Mouse (Mus musculus) thymus, adult 2 months (tissue): ENCODE data around the gene Mup5. TPM values are rescaled to one million over a fixed set of nuclear protein-coding genes. Genes with fewer than 3 reads are reported as not detected.
"Not testable (repeated sequence)": the region's sequence is repeated elsewhere in the genome, so short reads cannot be mapped to it uniquely, and the experiment has no call there.

Experiments
- DNase-seq: peaks from one replicate; pipeline ENCODE4 v3.0.0; 2021
- H3K27ac ChIP-seq: fragments of 200-500 bp; 2 replicates; pipeline ENCODE4 v1.5.1; 2012; ENCODE audit warnings: low read length, control low read depth; ENCODE audit not compliant: control insufficient read depth, insufficient read depth
- H3K27me3 ChIP-seq: fragments of 200-500 bp; 2 replicates; pipeline ENCODE4 v1.6.1; 2012; ENCODE audit warnings: mild to moderate bottlenecking, low read length, moderate library complexity, mixed read lengths; ENCODE audit not compliant: control insufficient read depth, insufficient read depth
- H3K36me3 ChIP-seq: fragments of 200-500 bp; 2 replicates; pipeline ENCODE4 v1.6.1; 2012; ENCODE audit warnings: mild to moderate bottlenecking, low read length, moderate library complexity; ENCODE audit not compliant: control insufficient read depth, insufficient read depth
- H3K4me1 ChIP-seq: fragments of 200-500 bp; replicated peaks from 2 replicates; pipeline ENCODE4 v1.6.1; 2012; ENCODE audit warnings: low read length; ENCODE audit not compliant: control insufficient read depth, insufficient read depth
- H3K4me3 ChIP-seq: fragments of 200-500 bp; 2 replicates; pipeline ENCODE4 v1.5.1; 2012; ENCODE audit warnings: mild to moderate bottlenecking, low read length, control low read depth, moderate library complexity; ENCODE audit not compliant: control insufficient read depth, insufficient read depth
- CTCF ChIP-seq: fragments of 200-500 bp; IDR thresholded peaks from 2 replicates; pipeline ENCODE4 v1.5.1; 2012; ENCODE audit warnings: mild to moderate bottlenecking, control low read depth, low read length, moderate library complexity, borderline replicate concordance; ENCODE audit not compliant: control insufficient read depth, poor library complexity, insufficient read depth; ENCODE audit errors: extremely low read depth
- POLR2A ChIP-seq: fragments of 200-500 bp; IDR thresholded peaks from 2 replicates; pipeline ENCODE4 v1.6.1; 2012; ENCODE audit warnings: mild to moderate bottlenecking, low read length, control low read depth, moderate library complexity; ENCODE audit not compliant: control insufficient read depth, poor library complexity, insufficient read depth; ENCODE audit errors: extremely low read depth
- WGBS: fragments of 180-500 bp; shearing (Covaris S2); methylation state at CpG from one replicate; pipeline ENCODE4 v1.1.7; 2018; 5-methylcytosine and 5-hydroxymethylcytosine counted together
- polyA plus RNA-seq: library from polyadenylated mRNA; depleted of rRNA; stranded (reverse); fragments of >200 nt; gene quantifications from 2 replicates; pipeline ENCODE4 v1.2.3, GENCODE M21; 2012

The Mup5 gene
- polyA plus RNA-seq, 1 experiment, result not detected

- Histone ChIP-seq H3K4me1 (no peaks in the 10 kb centered on the region), H3K27me3 (no peaks in the 10 kb centered on the region), H3K36me3 (no peaks in the 10 kb centered on the region), H3K27ac (no peak overlapping the region), H3K4me3 (no peak overlapping the region)
- 92% methylated on average over 15 of the region's 15 CpGs for WGBS
- TF ChIP-seq POLR2A (no peak), CTCF (no peak)
- DNase-seq, result no peak
Observed at GRCm38 (mm10) chr4:61823185-61823584, 11.8 kb downstream of the Mup5 start.

GRCm38 (mm10) chr4:61822541-61822940 is 12.5 kb downstream of the Mup5 start:
- WGBS, result 94% methylated on average over 9 of the region's 9 CpGs
- not testable (repeated sequence) for H3K36me3 ChIP-seq, DNase-seq, H3K4me1 ChIP-seq, H3K27ac ChIP-seq, H3K27me3 ChIP-seq, H3K4me3 ChIP-seq

GRCm38 (mm10) chr4:61815602-61816001 is 19.4 kb downstream of the Mup5 start:
- 88% methylated on average over 2 of the region's 2 CpGs for WGBS
- TF ChIP-seq CTCF, result no peak
- TF ChIP-seq POLR2A, result no peak
- no peaks in the 10 kb centered on the region for H3K4me1 ChIP-seq

DNA sequence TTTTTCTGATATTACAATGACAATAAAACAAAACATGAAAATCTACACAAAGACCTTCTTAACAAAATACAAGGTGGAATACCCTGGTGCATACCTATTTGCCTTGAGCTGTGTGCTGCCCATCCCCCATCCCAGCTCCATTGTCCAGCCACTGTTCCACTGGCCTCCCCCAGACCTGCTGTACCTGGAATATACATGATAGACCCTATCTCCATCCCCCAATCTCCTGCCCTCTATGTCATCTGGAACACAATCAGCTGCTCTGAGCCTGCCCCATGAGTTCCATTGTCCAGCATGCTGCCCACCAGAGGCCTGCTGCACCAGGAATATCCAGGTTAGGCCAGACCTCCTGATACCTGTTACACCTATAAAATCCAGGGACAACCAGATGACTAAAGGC is 21.6 kb downstream of the Mup5 start:
- Histone ChIP-seq H3K27me3 (no peaks in the 10 kb centered on the region), H3K36me3 (no peaks in the 10 kb centered on the region), H3K4me3 (no peak overlapping the region), H3K27ac (no peak overlapping the region), H3K4me1 (no peaks in the 10 kb centered on the region)
- TF ChIP-seq POLR2A (no peak), CTCF (no peak)
- no peak for DNase-seq

More at GRCm38 (mm10) chr4:61815602-61816001, 19.4 kb downstream of the Mup5 start:
- Histone ChIP-seq H3K36me3 (no peaks in the 10 kb centered on the region), H3K27me3 (no peaks in the 10 kb centered on the region), H3K4me3 (no peak overlapping the region), H3K27ac (no peak overlapping the region)
- DNase-seq, result no peak

DNA sequence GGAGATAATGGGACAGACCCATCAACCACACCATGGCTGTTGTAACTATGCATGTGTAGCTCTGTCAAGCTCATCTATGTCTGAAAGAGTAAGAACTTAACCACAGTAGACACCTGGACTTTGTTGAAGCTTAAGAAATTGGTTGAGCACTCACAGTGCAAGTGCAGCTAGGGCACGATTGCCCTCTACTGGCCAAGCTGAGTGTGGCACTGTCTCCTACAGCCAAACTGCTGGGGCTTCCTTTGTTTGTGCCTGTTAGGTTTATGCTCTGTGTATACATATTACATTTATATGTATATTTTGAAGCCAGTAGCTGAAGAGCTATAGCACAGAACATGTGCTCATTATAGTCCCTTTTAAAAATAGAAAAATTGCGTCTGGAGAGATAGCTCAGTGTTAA is 23.8 kb downstream of the Mup5 start:
- H3K27me3 ChIP-seq, H3K27ac ChIP-seq, H3K4me3 ChIP-seq, DNase-seq, H3K4me1 ChIP-seq, H3K36me3 ChIP-seq: not testable (repeated sequence)
- 26% methylated on average over 2 of the region's 2 CpGs for WGBS

GRCm38 (mm10) chr4:61808926-61809325 is 26.1 kb downstream of the Mup5 start:
- not testable (repeated sequence) for H3K27me3 ChIP-seq, H3K4me1 ChIP-seq, H3K27ac ChIP-seq, H3K36me3 ChIP-seq, DNase-seq, H3K4me3 ChIP-seq
- 89% methylated on average over 3 of the region's 3 CpGs for WGBS

GRCm38 (mm10) chr4:61789699-61790098 is 45.3 kb downstream of the Mup5 start:
- not testable (repeated sequence) for H3K4me3 ChIP-seq, H3K27me3 ChIP-seq, H3K4me1 ChIP-seq, DNase-seq, H3K36me3 ChIP-seq, H3K27ac ChIP-seq
- 100% methylated on average over 1 of the region's 1 CpGs for WGBS

DNA sequence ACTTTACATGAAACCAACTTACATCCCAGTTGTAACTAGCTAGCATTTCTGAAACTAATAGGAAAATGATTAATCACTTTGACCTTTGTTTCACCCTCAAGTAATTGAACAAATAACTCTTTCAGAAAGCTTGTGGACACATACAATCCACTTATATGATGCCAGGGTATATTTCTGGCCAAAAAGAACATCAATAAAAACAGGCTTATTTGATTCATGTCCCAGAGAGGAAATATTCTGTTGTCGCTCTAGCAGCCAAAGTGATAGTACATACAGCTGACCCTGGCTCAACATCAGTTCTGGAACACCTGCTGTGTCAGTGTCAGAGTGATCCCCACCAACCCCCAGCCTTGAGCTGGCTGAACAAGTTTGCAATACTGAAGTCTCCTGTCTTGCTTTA is 50.8 kb downstream of the Mup5 start:
- not testable (repeated sequence) for DNase-seq, H3K36me3 ChIP-seq, H3K27ac ChIP-seq, H3K4me3 ChIP-seq, H3K4me1 ChIP-seq, H3K27me3 ChIP-seq
- WGBS, result 89% methylated on average over 1 of the region's 1 CpGs

GRCm38 (mm10) chr4:61782169-61782568 is 52.9 kb downstream of the Mup5 start, which contains the start of gene Mup19:
Gene Mup19 (minus strand): TSS chr4:61782269.
- H3K27ac ChIP-seq, H3K27me3 ChIP-seq, H3K4me1 ChIP-seq, DNase-seq, H3K4me3 ChIP-seq, H3K36me3 ChIP-seq: not testable (repeated sequence)
- WGBS, result 93% methylated on average over 1 of the region's 5 CpGs
